Mouse (Mus musculus) gastrocnemius, adult 8-10 months (tissue): ENCODE results near the gene Cacna1f. TPM values are rescaled to one million over a fixed set of nuclear protein-coding genes. Genes with fewer than 3 reads are reported as not detected.
A peak's percentile ranks its signal among the peaks of the same experiment; 100 is the strongest.

Experiments
- DNase-seq, 2 experiments: peaks; one replicate each; pipeline ENCODE4 v3.0.0; 2022; ENCODE audit warnings: low spot score in 2 of 2
- total RNA-seq, 4 experiments: library from RNA; stranded (reverse); gene quantifications; 2 replicates each; pipeline ENCODE4 v1.2.4; 2022

Gene Cacna1f
- total RNA-seq, 4 experiments from 2014 or later: not detected

GRCm38 (mm10) chrX:7674284-7675000 lies 67.6 kb downstream of the Cacna1f start:
- DNase-seq: no peak

GRCm38 (mm10) chrX:7675001-7675380 lies 68.1 kb downstream of the Cacna1f start:
- no peak for DNase-seq

- DNase-seq: no peak
Measured at GRCm38 (mm10) chrX:7678986-7679385, 72.1 kb downstream of the Cacna1f start.

GRCm38 (mm10) chrX:7679405-7680056 lies 72.6 kb downstream of the Cacna1f start:
- DNase-seq: peak; percentile 88 to 94

- no peak for DNase-seq
Measured at GRCm38 (mm10) chrX:7680057-7680412, 73.2 kb downstream of the Cacna1f start.

- peak; percentile 14 to 52 for DNase-seq
Measured at GRCm38 (mm10) chrX:7680864-7681263, 74.0 kb downstream of the Cacna1f start, which contains the start of gene Magix. TSS of gene Magix (minus strand) at chrX:7681251.

Other genes starting within 250 kb of the Cacna1f start
- gene Usp27x, start 231.3 kb upstream of the Cacna1f start, total RNA-seq: under 1 TPM; 0.10 to 0.31 (median 0.21) TPM
- under 1 TPM in 2 of 4 experiments, not detected in 2; 0.19 to 0.59 TPM for gene Foxp3, start 33.4 kb upstream of the Cacna1f start, total RNA-seq
- gene Ppp1r3f, start 32.8 kb upstream of the Cacna1f start, total RNA-seq: 1 to 10 TPM; 2.4 to 4.7 (median 4.3) TPM
- 10 to 100 TPM; 10.1 to 13.8 (median 11.6) TPM for gene Ccdc22, start 1.6 kb upstream of the Cacna1f start, total RNA-seq
- gene Syp, start 31.4 kb downstream of the Cacna1f start, total RNA-seq: 1 to 10 TPM in 3 of 4 experiments, under 1 TPM in 1; 0.73 to 4.3 (median 2.2) TPM
- 10 to 100 TPM; 13.4 to 22.6 (median 17.0) TPM for gene Prickle3, start 50.2 kb downstream of the Cacna1f start, total RNA-seq
- 10 to 100 TPM; 29.6 to 34.3 (median 33.3) TPM for gene Plp2, start 64.3 kb downstream of the Cacna1f start, total RNA-seq
- 10 to 100 TPM; 21.4 to 25.1 (median 22.7) TPM for gene Magix, start 74.2 kb downstream of the Cacna1f start, total RNA-seq
- 10 to 100 TPM; 12.4 to 13.2 (median 12.7) TPM for gene Gpkow, start 90.0 kb downstream of the Cacna1f start, total RNA-seq
- 10 to 100 TPM; 34.5 to 41.8 (median 37.8) TPM for gene Wdr45, start 107.2 kb downstream of the Cacna1f start, total RNA-seq
- gene Gm45208, start 115.2 kb downstream of the Cacna1f start, total RNA-seq: under 1 TPM in 1 of 4 experiments, not detected in 3; 0.83 TPM
- 1 to 10 TPM; 3.6 to 4.6 (median 3.7) TPM for gene Praf2, start 121.4 kb downstream of the Cacna1f start, total RNA-seq
- gene Ccdc120, start 143.8 kb downstream of the Cacna1f start, total RNA-seq: 1 to 10 TPM in 1 of 4 experiments, under 1 TPM in 2, not detected in 1; 0.34 to 1.1 (median 0.86) TPM
- 1 to 10 TPM; 6.0 to 8.1 (median 7.6) TPM for gene Tfe3, start 155.5 kb downstream of the Cacna1f start, total RNA-seq
- 10 to 100 TPM; 15.5 to 19.4 (median 16.1) TPM for gene Gripap1, start 182.7 kb downstream of the Cacna1f start, total RNA-seq
- gene Kcnd1, start 215.2 kb downstream of the Cacna1f start, total RNA-seq: under 1 TPM; 0.05 to 0.16 (median 0.12) TPM
- 10 to 100 TPM; 13.8 to 17.8 (median 15.6) TPM for gene Otud5, start 234.3 kb downstream of the Cacna1f start, total RNA-seq